Mouse (Mus musculus) liver, embryonic 14.5 days (tissue): ENCODE results near the gene Ptpn5.

Experiments
- CTCF ChIP-seq: IDR thresholded peaks from 2 replicates; pipeline ENCODE4 v1.5.1; 2016; ENCODE audit warnings: antibody characterized with exemption, low read depth, control low read depth
- EP300 ChIP-seq: IDR thresholded peaks from 2 replicates; pipeline ENCODE4 v1.6.1; 2016; ENCODE audit warnings: antibody characterized with exemption, low read depth

- no peak for TF ChIP-seq CTCF
- TF ChIP-seq EP300, result no peak
Observed at GRCm38 (mm10) chr7:47076729-47077128, 56.8 kb downstream of the Ptpn5 start.
